Mouse (Mus musculus) mature B cell (primary cell): Measurements from ENCODE around the gene Mon2.

Source experiments
- in situ Hi-C: fragments of 300-500 bp; cut with MboI; formaldehyde crosslinking; loops from 2 replicates; pipeline ENCODE4 v1.14.3; 2019

Gene Mon2

GRCm38 (mm10) chr10:122963463-122964240, 112.7 kb downstream of the Mon2 start:
- in situ Hi-C loops, result no loop called here

GRCm38 (mm10) chr10:122962651-122963050, 113.7 kb downstream of the Mon2 start:
- in situ Hi-C loops, result no loop called here

- in situ Hi-C loops, result no loop called here
Observed at GRCm38 (mm10) chr10:122961494-122961893, 114.8 kb downstream of the Mon2 start.

GRCm38 (mm10) chr10:122960738-122961137, 115.6 kb downstream of the Mon2 start:
- in situ Hi-C loops, result no loop called here

GRCm38 (mm10) chr10:122960216-122960615, 116.1 kb downstream of the Mon2 start:
- in situ Hi-C loops, result no loop called here

GRCm38 (mm10) chr10:122958699-122959098, 117.6 kb downstream of the Mon2 start:
- in situ Hi-C loops, result no loop called here

GRCm38 (mm10) chr10:122957918-122958317, 118.4 kb downstream of the Mon2 start:
- in situ Hi-C loops, result no loop called here

GRCm38 (mm10) chr10:122953576-122953975, 122.7 kb downstream of the Mon2 start:
- in situ Hi-C loops, result no loop called here

- in situ Hi-C loops, result no loop called here
Observed at GRCm38 (mm10) chr10:122950966-122951365, 125.3 kb downstream of the Mon2 start.

GRCm38 (mm10) chr10:122944888-122945287, 131.4 kb downstream of the Mon2 start:
- in situ Hi-C loops, result no loop called here

- in situ Hi-C loops, result no loop called here
Observed at GRCm38 (mm10) chr10:122943824-122944223, 132.5 kb downstream of the Mon2 start.

GRCm38 (mm10) chr10:122942771-122943170, 133.5 kb downstream of the Mon2 start:
- in situ Hi-C loops, result no loop called here
